Mouse (Mus musculus): Measurements from ENCODE around the gene Edem1. TPM values are rescaled to one million over a fixed set of nuclear protein-coding genes. Genes with fewer than 3 reads are reported as not detected.

Gene Edem1
- polyA plus RNA-seq, 1 experiment from 2014 or later, result 37.9 TPM

GRCm38 (mm10) chr6:108795912-108796311 lies 32.5 kb upstream of the Edem1 start:
- H3K27ac ChIP-seq (ENCODE audit: low read depth), result no peak overlapping the region

GRCm38 (mm10) chr6:108796706-108797105 lies 31.7 kb upstream of the Edem1 start:
- Histone ChIP-seq H3K27me3 (replicated peaks; ENCODE audit: control insufficient read depth, insufficient read depth, low read length) (no peaks in the 10 kb centered on the region), H3K9ac (ENCODE audit: low read length) (no peak overlapping the region), H3K27ac (ENCODE audit: low read depth) (no peak overlapping the region), H3K4me1 (replicated peaks; ENCODE audit: control insufficient read depth, insufficient read depth, low read length) (no peaks in the 10 kb centered on the region; the same call in 1 of the 2 replicates), H3K4me2 (ENCODE audit: low read length) (no peak overlapping the region), H3K36me3 (ENCODE audit: control insufficient read depth, insufficient read depth, low read length) (no peaks in the 10 kb centered on the region), H3K4me3 (ENCODE audit: low read depth, low read length) (no peak overlapping the region), H3K9me3 (ENCODE audit: control insufficient read depth, low read length) (no peaks in the 10 kb centered on the region)
- 44% methylated on average over 2 of the region's 2 CpGs for WGBS
- ATAC-seq (replicated peaks; ENCODE audit: low FRiP score, low TSS enrichment, low read depth), result no peak
- no peak for DNase-seq (ENCODE audit: low spot score)

More at GRCm38 (mm10) chr6:108795912-108796311, 32.5 kb upstream of the Edem1 start:
- Histone ChIP-seq H3K4me1 (replicated peaks; ENCODE audit: control insufficient read depth, insufficient read depth, low read length) (no peaks in the 10 kb centered on the region; the same call in 1 of the 2 replicates), H3K9ac (ENCODE audit: low read length) (no peak overlapping the region), H3K27me3 (replicated peaks; ENCODE audit: control insufficient read depth, insufficient read depth, low read length) (no peaks in the 10 kb centered on the region), H3K4me2 (ENCODE audit: low read length) (no peak overlapping the region), H3K4me3 (ENCODE audit: low read depth, low read length) (no peak overlapping the region), H3K9me3 (ENCODE audit: control insufficient read depth, low read length) (no peaks in the 10 kb centered on the region), H3K36me3 (ENCODE audit: control insufficient read depth, insufficient read depth, low read length) (no peaks in the 10 kb centered on the region)
- DNase-seq (ENCODE audit: low spot score) (no peak), ATAC-seq (replicated peaks; ENCODE audit: low FRiP score, low TSS enrichment, low read depth) (no peak)
- WGBS, result 73% methylated on average over 1 of the region's 1 CpGs

GRCm38 (mm10) chr6:108805194-108805593 lies 23.2 kb upstream of the Edem1 start:
- Histone ChIP-seq H3K4me3 (ENCODE audit: low read depth, low read length) (no peak overlapping the region), H3K27ac (ENCODE audit: low read depth) (no peak overlapping the region), H3K9me3 (ENCODE audit: control insufficient read depth, low read length) (no peaks in the 10 kb centered on the region), H3K36me3 (ENCODE audit: control insufficient read depth, insufficient read depth, low read length) (no peaks in the 10 kb centered on the region), H3K9ac (ENCODE audit: low read length) (no peak overlapping the region), H3K27me3 (replicated peaks; ENCODE audit: control insufficient read depth, insufficient read depth, low read length) (no peaks in the 10 kb centered on the region), H3K4me2 (ENCODE audit: low read length) (no peak overlapping the region), H3K4me1 (replicated peaks; ENCODE audit: control insufficient read depth, insufficient read depth, low read length) (peaks cover 8% of the 10 kb centered on the region)
- DNase-seq (ENCODE audit: low spot score) (no peak), ATAC-seq (replicated peaks; ENCODE audit: low FRiP score, low TSS enrichment, low read depth) (no peak)
- 56% methylated on average over 1 of the region's 1 CpGs for WGBS

GRCm38 (mm10) chr6:108805871-108806270 lies 22.6 kb upstream of the Edem1 start:
- Histone ChIP-seq H3K9ac (ENCODE audit: low read length) (no peak overlapping the region), H3K27me3 (replicated peaks; ENCODE audit: control insufficient read depth, insufficient read depth, low read length) (no peaks in the 10 kb centered on the region), H3K4me2 (ENCODE audit: low read length) (no peak overlapping the region), H3K36me3 (ENCODE audit: control insufficient read depth, insufficient read depth, low read length) (no peaks in the 10 kb centered on the region), H3K4me1 (replicated peaks; ENCODE audit: control insufficient read depth, insufficient read depth, low read length) (peaks cover 8% of the 10 kb centered on the region), H3K9me3 (ENCODE audit: control insufficient read depth, low read length) (no peaks in the 10 kb centered on the region), H3K27ac (ENCODE audit: low read depth) (no peak overlapping the region), H3K4me3 (ENCODE audit: low read depth, low read length) (no peak overlapping the region)
- WGBS, result 69% methylated on average over 7 of the region's 7 CpGs
- no peak for DNase-seq (ENCODE audit: low spot score)
- no peak for ATAC-seq (replicated peaks; ENCODE audit: low FRiP score, low TSS enrichment, low read depth)

- peaks cover 8% of the 10 kb centered on the region for H3K4me1 ChIP-seq (replicated peaks; ENCODE audit: control insufficient read depth, insufficient read depth, low read length)
- no peak overlapping the region for H3K4me3 ChIP-seq (ENCODE audit: low read depth, low read length)
- no peak overlapping the region for H3K4me2 ChIP-seq (ENCODE audit: low read length)
- no peaks in the 10 kb centered on the region for H3K27me3 ChIP-seq (replicated peaks; ENCODE audit: control insufficient read depth, insufficient read depth, low read length)
- no peak for ATAC-seq (replicated peaks; ENCODE audit: low FRiP score, low TSS enrichment, low read depth)
- no peak for DNase-seq (ENCODE audit: low spot score)
- no peak overlapping the region for H3K9ac ChIP-seq (ENCODE audit: low read length)
- no peak overlapping the region for H3K27ac ChIP-seq (ENCODE audit: low read depth)
- H3K9me3 ChIP-seq (ENCODE audit: control insufficient read depth, low read length), result no peaks in the 10 kb centered on the region
- no peaks in the 10 kb centered on the region for H3K36me3 ChIP-seq (ENCODE audit: control insufficient read depth, insufficient read depth, low read length)
- 69% methylated on average over 3 of the region's 3 CpGs for WGBS
Measured at GRCm38 (mm10) chr6:108807446-108807845, 21.0 kb upstream of the Edem1 start.

- ATAC-seq (replicated peaks; ENCODE audit: low FRiP score, low TSS enrichment, low read depth), result no peak
- H3K4me3 ChIP-seq (ENCODE audit: low read depth, low read length), result no peak overlapping the region
- no peak for DNase-seq (ENCODE audit: low spot score)
- H3K27ac ChIP-seq (ENCODE audit: low read depth), result no peak overlapping the region
- H3K36me3 ChIP-seq (ENCODE audit: control insufficient read depth, insufficient read depth, low read length), result no peaks in the 10 kb centered on the region
- no peaks in the 10 kb centered on the region for H3K27me3 ChIP-seq (replicated peaks; ENCODE audit: control insufficient read depth, insufficient read depth, low read length)
- WGBS, result 81% methylated on average over 1 of the region's 1 CpGs
- no peaks in the 10 kb centered on the region for H3K9me3 ChIP-seq (ENCODE audit: control insufficient read depth, low read length)
- no peak overlapping the region for H3K4me2 ChIP-seq (ENCODE audit: low read length)
- peaks cover 8% of the 10 kb centered on the region for H3K4me1 ChIP-seq (replicated peaks; ENCODE audit: control insufficient read depth, insufficient read depth, low read length)
- H3K9ac ChIP-seq (ENCODE audit: low read length), result no peak overlapping the region
Measured at GRCm38 (mm10) chr6:108808786-108809185, 19.7 kb upstream of the Edem1 start.

GRCm38 (mm10) chr6:108810237-108810636 lies 18.2 kb upstream of the Edem1 start:
- H3K4me3 ChIP-seq (ENCODE audit: low read depth, low read length), result no peak overlapping the region
- H3K9ac ChIP-seq (ENCODE audit: low read length), result no peak overlapping the region
- WGBS, result 73% methylated on average over 10 of the region's 10 CpGs
- ATAC-seq (replicated peaks; ENCODE audit: low FRiP score, low TSS enrichment, low read depth) (no peak), DNase-seq (ENCODE audit: low spot score) (no peak)
- no peaks in the 10 kb centered on the region for H3K27me3 ChIP-seq (replicated peaks; ENCODE audit: control insufficient read depth, insufficient read depth, low read length)
- H3K4me1 ChIP-seq (replicated peaks; ENCODE audit: control insufficient read depth, insufficient read depth, low read length), result peaks cover 1% of the 10 kb centered on the region; the same call in 1 of the 2 replicates
- H3K4me2 ChIP-seq (ENCODE audit: low read length), result no peak overlapping the region
- H3K36me3 ChIP-seq (ENCODE audit: control insufficient read depth, insufficient read depth, low read length), result peaks cover 6% of the 10 kb centered on the region
- H3K9me3 ChIP-seq (ENCODE audit: control insufficient read depth, low read length), result no peaks in the 10 kb centered on the region
- H3K27ac ChIP-seq (ENCODE audit: low read depth), result no peak overlapping the region

- Histone ChIP-seq H3K27ac (ENCODE audit: low read depth) (no peak overlapping the region), H3K27me3 (replicated peaks; ENCODE audit: control insufficient read depth, insufficient read depth, low read length) (no peaks in the 10 kb centered on the region), H3K36me3 (ENCODE audit: control insufficient read depth, insufficient read depth, low read length) (peaks cover 9% of the 10 kb centered on the region), H3K9ac (ENCODE audit: low read length) (no peak overlapping the region), H3K4me3 (ENCODE audit: low read depth, low read length) (no peak overlapping the region), H3K9me3 (ENCODE audit: control insufficient read depth, low read length) (no peaks in the 10 kb centered on the region), H3K4me1 (replicated peaks; ENCODE audit: control insufficient read depth, insufficient read depth, low read length) (no peaks in the 10 kb centered on the region), H3K4me2 (ENCODE audit: low read length) (no peak overlapping the region)
- 84% methylated on average over 2 of the region's 2 CpGs for WGBS
- ATAC-seq (replicated peaks; ENCODE audit: low FRiP score, low TSS enrichment, low read depth) (no peak), DNase-seq (ENCODE audit: low spot score) (no peak)
Measured at GRCm38 (mm10) chr6:108812134-108812533, 16.3 kb upstream of the Edem1 start.

GRCm38 (mm10) chr6:108817510-108817909 lies 10.9 kb upstream of the Edem1 start:
- Histone ChIP-seq H3K9ac (ENCODE audit: low read length) (no peak overlapping the region), H3K4me3 (ENCODE audit: low read depth, low read length) (no peak overlapping the region), H3K27me3 (replicated peaks; ENCODE audit: control insufficient read depth, insufficient read depth, low read length) (no peaks in the 10 kb centered on the region), H3K4me1 (replicated peaks; ENCODE audit: control insufficient read depth, insufficient read depth, low read length) (no peaks in the 10 kb centered on the region), H3K36me3 (ENCODE audit: control insufficient read depth, insufficient read depth, low read length) (peaks cover 57% of the 10 kb centered on the region), H3K4me2 (ENCODE audit: low read length) (no peak overlapping the region), H3K9me3 (ENCODE audit: control insufficient read depth, low read length) (no peaks in the 10 kb centered on the region), H3K27ac (ENCODE audit: low read depth) (no peak overlapping the region)
- DNase-seq (ENCODE audit: low spot score) (no peak), ATAC-seq (replicated peaks; ENCODE audit: low FRiP score, low TSS enrichment, low read depth) (no peak)
- 70% methylated on average over 4 of the region's 4 CpGs for WGBS
